ENCODE assay signal across 8 mouse cellular contexts in the genomic region with DNA sequence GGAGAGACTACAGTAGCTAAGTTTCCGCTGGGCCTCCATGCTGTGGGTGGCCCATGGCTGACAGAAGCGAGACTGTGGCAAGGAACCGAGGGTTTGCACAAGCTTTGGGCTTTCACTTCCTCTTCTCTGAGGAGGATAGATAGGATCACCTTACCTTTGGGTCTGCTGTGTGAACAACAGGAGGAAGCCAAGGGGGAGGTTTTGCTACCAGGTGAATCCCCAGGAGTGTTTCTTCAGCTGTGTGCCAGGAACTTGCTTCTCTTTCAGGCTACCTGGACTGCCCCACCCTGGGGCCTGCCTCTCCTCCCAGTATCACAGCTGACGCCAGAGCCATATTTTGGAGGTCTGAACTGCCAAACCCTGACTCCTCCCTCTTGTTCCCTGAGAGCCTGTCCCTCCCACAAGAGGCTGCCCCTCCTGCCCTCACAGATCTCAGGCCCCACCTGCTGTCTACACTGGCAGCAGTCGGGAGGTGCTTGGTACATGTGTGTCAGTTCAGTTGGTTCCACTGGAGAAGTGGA. TPM values are rescaled to one million over a fixed set of nuclear protein-coding genes. Genes with fewer than 3 reads are reported as not detected.
DNase-seq lines count a peak whose midpoint lies in the region; ATAC-seq and TF ChIP-seq lines count a peak whose summit lies in the region.

No protein-coding gene starts in this region.

- 43% methylated on average over 5 of the region's 5 CpGs for WGBS in embryonic facial prominence, embryonic 14.5 days
- 12% methylated on average over 5 of the region's 5 CpGs for WGBS in liver, embryonic 14.5 days (ENCODE audit: insufficient replicate concordance)

- no peak for TF ChIP-seq EP300 in liver, embryonic 14.5 days (IDR thresholded peaks at IDR 0.05; ENCODE audit: low read depth)

- H3K36me3 ChIP-seq in embryonic facial prominence, embryonic 14.5 days (ENCODE audit: control insufficient read depth, insufficient read depth, low read length), result no peaks in the 10 kb centered on the region
- H3K36me3 ChIP-seq in liver, embryonic 14.5 days (replicated peaks; ENCODE audit: control insufficient read depth, insufficient read depth, low read depth), result no peaks in the 10 kb centered on the region

- no peaks in the 10 kb centered on the region for H3K27me3 ChIP-seq in embryonic facial prominence, embryonic 14.5 days (replicated peaks; ENCODE audit: control insufficient read depth, insufficient read depth, low read length)
- no peaks in the 10 kb centered on the region for H3K27me3 ChIP-seq in liver, embryonic 14.5 days (ENCODE audit: control insufficient read depth, insufficient read depth, low read length)

- no peak overlapping the region for H3K4me3 ChIP-seq in left cerebral cortex, adult 2 months
- no peak overlapping the region for H3K4me3 ChIP-seq in embryonic facial prominence, embryonic 14.5 days (ENCODE audit: low read depth, low read length)
- no peak overlapping the region for H3K4me3 ChIP-seq in liver, embryonic 14.5 days (ENCODE audit: insufficient read depth in 1 of 2, low read depth in 2 of 2, low read length in 2 of 2)

- no peak overlapping the region for H3K9ac ChIP-seq in embryonic facial prominence, embryonic 14.5 days (ENCODE audit: low read depth, low read length)
- no peak overlapping the region for H3K9ac ChIP-seq in liver, embryonic 14.5 days (replicated peaks)

- intact Hi-C loops in left cerebral cortex, adult 2 months (cut with DNase I), result no loop called here
- intact Hi-C loops in left cerebral cortex, postnatal 4 days (cut with DNase I), result loop anchor here (5.0 kb wide), 1 partner anchor 48 kb away; no protein-coding TSS in a partner anchor

- ATAC-seq in embryonic facial prominence, embryonic 14.5 days (ENCODE audit: low read depth), result peak; percentile 35
- ATAC-seq in inflammation-experienced regulatory T-cells, adult 6 months, result peak; percentile 77
- ATAC-seq in liver, embryonic 14.5 days (ENCODE audit: insufficient read depth), result peak; percentile 72

- H3K4me2 ChIP-seq in embryonic facial prominence, embryonic 14.5 days (ENCODE audit: low read depth, low read length), result no peak overlapping the region
- no peak overlapping the region for H3K4me2 ChIP-seq in liver, embryonic 14.5 days (ENCODE audit: low read depth)

- TF ChIP-seq CTCF in left cerebral cortex, adult 2 months (IDR thresholded peaks at IDR 0.05), result no peak
- peak; percentile 41 for TF ChIP-seq CTCF in liver, embryonic 14.5 days (IDR thresholded peaks at IDR 0.05; ENCODE audit: low read depth)

- no peak for DNase-seq in left cerebral cortex, adult 2 months (ENCODE audit: extremely low spot score in 1 of 2, low spot score in 2 of 2)
- DNase-seq in left cerebral cortex, postnatal 4 days, result no peak
- DNase-seq in embryonic facial prominence, embryonic 14.5 days (ENCODE audit: low spot score), result peak; percentile 70
- peak; percentile 52 to 62 (median 55) for DNase-seq in liver, embryonic 14.5 days (ENCODE audit: low read depth in 3 of 3, low spot score in 3 of 3)
- peak; percentile 78 for DNase-seq in skeletal muscle tissue, adult 2 months (ENCODE audit: low read depth, low spot score)
- DNase-seq in adrenal gland, postnatal 36 days, result no peak
- DNase-seq in right cerebral cortex, postnatal 4 days, result no peak

- peak overlapping the region; percentile 55; the same call in 1 of the 2 replicates for H3K27ac ChIP-seq in left cerebral cortex, adult 2 months
- peak overlapping the region; percentile 48; the same call in 1 of the 2 replicates for H3K27ac ChIP-seq in embryonic facial prominence, embryonic 14.5 days (replicated peaks; ENCODE audit: low read depth, low read length)
- H3K27ac ChIP-seq in liver, embryonic 14.5 days, result no peak overlapping the region

- H3K4me1 ChIP-seq in embryonic facial prominence, embryonic 14.5 days (ENCODE audit: control insufficient read depth, insufficient read depth, low read length), result peaks cover 46% of the 10 kb centered on the region
- peaks cover 15 to 45% of the 10 kb centered on the region in 2 experiments for H3K4me1 ChIP-seq in liver, embryonic 14.5 days (replicated peaks; ENCODE audit: control insufficient read depth in 2 of 2, insufficient read depth in 2 of 2, low read length in 1 of 2)

- no peaks in the 10 kb centered on the region for H3K9me3 ChIP-seq in embryonic facial prominence, embryonic 14.5 days (ENCODE audit: control insufficient read depth, low read length)
- H3K9me3 ChIP-seq in liver, embryonic 14.5 days (ENCODE audit: control insufficient read depth, low read length), result no peaks in the 10 kb centered on the region

RNA-seq across cellular contexts. Expression of a gene that starts 40.2 kb away (rescaled TPM):
- 10 to 100 TPM; 53.9 to 67.1 TPM for total RNA-seq in left cerebral cortex, adult 2 months (2021)
- total RNA-seq in left cerebral cortex, postnatal 4 days (2021), result 10 to 100 TPM; 66.4 to 74.7 TPM
- polyA plus RNA-seq in embryonic facial prominence, embryonic 14.5 days (2014; fragmentation: Nextera tagmentation; extraction: Ambion mirVana), result 565 and 594 TPM in 2 replicates
- 10 to 100 TPM; 13.5 to 28.7 (median 20.3) TPM for polyA plus RNA-seq in inflammation-experienced regulatory T-cells, adult 6 months (2017; shearing (Covaris generic))
- 83.7 and 88.2 TPM in 2 replicates for polyA plus RNA-seq in liver, embryonic 14.5 days (2012; rRNA removed)
- 128 and 132 TPM in 2 replicates for polyA plus RNA-seq in liver, embryonic 14.5 days (2014; fragmentation: Nextera tagmentation; extraction: Ambion mirVana)
- 100 to 1,000 TPM; 148 to 188 TPM for total RNA-seq in adrenal gland, postnatal 36 days (2021)

RNA-seq across cellular contexts. Expression of a gene that starts 50.4 kb away (rescaled TPM):
- total RNA-seq in left cerebral cortex, adult 2 months (2021), result 10 to 100 TPM; 18.9 to 21.7 TPM
- 10 to 100 TPM; 19.3 to 23.7 TPM for total RNA-seq in left cerebral cortex, postnatal 4 days (2021)
- polyA plus RNA-seq in embryonic facial prominence, embryonic 14.5 days (2014; fragmentation: Nextera tagmentation; extraction: Ambion mirVana), result 14.2 and 14.3 TPM in 2 replicates
- polyA plus RNA-seq in inflammation-experienced regulatory T-cells, adult 6 months (2017; shearing (Covaris generic)), result 1 to 10 TPM; 1.8 to 5.1 (median 4.4) TPM
- 5.9 and 6.5 TPM in 2 replicates for polyA plus RNA-seq in liver, embryonic 14.5 days (2012; rRNA removed)
- polyA plus RNA-seq in liver, embryonic 14.5 days (2014; fragmentation: Nextera tagmentation; extraction: Ambion mirVana), result 3.7 and 4.0 TPM in 2 replicates
- 10 to 100 TPM; 14.2 to 15.5 TPM for total RNA-seq in adrenal gland, postnatal 36 days (2021)

Comparison
In these comparisons a context has a peak if more than half of its experiments do, and no peak if none do; other contexts are left out.
1. DNase-seq: peak in embryonic facial prominence, embryonic 14.5 days (single experiment), liver, embryonic 14.5 days (3 of 3) and skeletal muscle tissue, adult 2 months (single experiment); none in left cerebral cortex, adult 2 months (0 of 2), left cerebral cortex, postnatal 4 days (single experiment), adrenal gland, postnatal 36 days (0 of 2) and right cerebral cortex, postnatal 4 days (single experiment).
2. Peak in every context shown above with its lines, with median percentiles within 50 percentile points of each other: ATAC-seq.